Mouse (Mus musculus) thymus, adult 18-20 months (tissue): ENCODE data around the gene Pcdh17.
A peak's percentile ranks its signal among the peaks of the same experiment; 100 is the strongest.

Experiments
- DNase-seq, 2 experiments: peaks; one replicate each; pipeline ENCODE4 v3.0.0; 2022; ENCODE audit warnings: mixed read lengths in 2 of 2

The Pcdh17 gene

DNA sequence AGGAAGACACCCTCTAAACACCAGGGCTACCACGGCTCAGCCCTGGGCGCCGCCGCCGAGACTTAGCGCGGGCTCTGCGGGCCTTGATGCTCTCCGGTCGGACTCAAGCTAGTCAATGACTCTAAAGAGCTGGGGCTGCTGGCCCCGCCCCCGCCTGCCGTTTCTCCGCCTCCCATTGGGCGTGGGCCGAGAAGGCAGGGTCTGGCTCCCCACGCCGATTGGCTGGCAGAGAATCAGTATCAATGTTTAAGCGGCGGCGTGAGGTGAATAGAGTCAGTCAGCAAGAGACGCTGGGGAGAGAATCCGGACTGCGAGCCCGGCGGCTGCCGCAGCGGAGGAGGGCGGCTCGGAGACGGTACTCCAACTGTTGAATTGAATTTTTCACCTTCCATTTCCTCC, at the start of gene Pcdh17:
Pcdh17 (plus strand) TSS at position 276 of the 399 bp plus-strand sequence.
- peak; percentile 26 to 28 for DNase-seq

DNA sequence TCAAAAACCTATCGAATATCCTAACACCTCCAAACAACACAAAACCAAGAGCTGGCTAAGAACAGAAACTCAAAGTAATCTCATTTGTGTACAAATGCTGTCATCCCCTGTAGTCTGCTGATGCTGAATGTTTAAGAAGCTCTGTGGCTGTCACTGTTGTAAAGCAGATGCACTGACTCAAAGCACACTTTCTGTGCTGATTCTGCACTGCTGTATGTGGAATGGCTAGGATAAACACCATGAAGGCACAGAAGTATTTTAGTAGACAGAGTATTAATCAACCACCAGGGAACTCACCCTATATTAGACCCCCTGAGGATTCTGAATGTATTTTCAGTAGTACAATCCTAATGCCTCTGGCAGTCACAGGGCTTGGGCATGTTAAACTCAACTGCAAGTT, 46.2 kb upstream of the Pcdh17 start:
- no peak for DNase-seq

DNA sequence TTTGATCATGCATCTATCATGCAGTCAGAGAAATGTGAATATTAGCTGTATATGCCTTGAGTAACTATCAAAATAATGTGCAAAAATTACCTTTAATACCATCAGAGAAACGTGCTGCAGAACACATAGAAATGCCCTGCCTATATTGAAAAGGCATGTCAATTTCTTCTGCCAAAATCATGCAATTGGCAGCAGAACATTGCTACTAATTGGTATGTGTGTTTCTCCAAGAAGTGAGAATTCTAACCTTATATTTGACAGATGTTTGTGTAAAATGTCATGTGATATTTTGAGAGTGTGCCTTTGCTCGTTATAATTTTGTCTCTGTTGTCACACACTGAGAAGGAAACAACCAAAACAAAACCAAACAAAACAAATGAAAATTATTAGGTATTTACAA, 18.6 kb upstream of the Pcdh17 start:
- no peak for DNase-seq

DNA sequence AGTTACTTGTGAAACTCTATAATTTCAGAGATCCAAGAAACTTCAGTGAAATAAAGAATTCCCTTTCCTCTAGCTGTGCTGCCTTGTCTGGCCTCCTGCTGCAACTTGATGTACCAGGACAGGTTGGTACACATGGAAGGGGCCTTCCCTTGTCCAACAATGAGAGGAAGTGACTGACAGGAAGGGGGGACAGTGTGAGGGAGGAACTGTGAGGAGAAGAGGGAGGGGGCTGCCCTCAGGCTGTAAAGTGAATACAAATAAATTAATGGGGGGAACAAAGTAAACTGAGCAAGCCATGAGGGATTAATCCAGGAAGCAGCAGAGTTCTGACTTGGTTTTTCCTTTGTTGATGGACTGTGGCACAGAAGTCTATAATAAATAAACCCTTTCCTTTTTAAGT, 16.7 kb upstream of the Pcdh17 start:
- DNase-seq: no peak

DNA sequence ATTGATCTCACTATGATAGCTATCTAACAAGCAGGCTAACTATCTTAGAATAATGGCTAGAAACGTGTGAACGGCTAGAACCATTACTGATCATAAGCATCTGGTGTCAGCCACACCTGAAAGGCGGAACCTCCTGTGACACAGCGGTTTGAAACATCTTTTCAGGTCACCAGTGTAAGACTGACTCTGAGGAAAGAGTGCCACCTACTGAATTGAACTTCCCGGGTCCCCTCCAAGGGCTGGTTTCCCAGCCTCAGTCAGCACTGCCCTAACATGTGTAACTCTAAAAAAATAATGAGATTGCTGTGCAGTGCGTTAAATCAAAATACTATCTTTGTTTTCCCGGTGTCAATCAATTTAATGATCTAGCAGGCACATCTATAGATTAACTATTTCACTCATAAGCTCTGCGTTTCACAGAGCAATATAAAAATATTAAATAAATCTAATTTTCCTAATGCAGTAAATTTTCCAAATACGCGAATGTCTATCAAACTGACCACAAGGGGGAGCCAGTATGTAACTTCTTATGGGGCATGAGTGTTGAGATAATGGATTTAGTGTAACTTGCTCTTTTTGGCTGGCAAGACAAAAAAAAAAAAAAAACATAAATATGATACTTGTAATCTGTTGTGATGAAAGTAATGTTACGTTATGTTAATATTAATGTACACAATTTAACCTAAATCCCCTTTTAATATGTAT, 5.1 kb upstream of the Pcdh17 start:
- DNase-seq: no peak

DNA sequence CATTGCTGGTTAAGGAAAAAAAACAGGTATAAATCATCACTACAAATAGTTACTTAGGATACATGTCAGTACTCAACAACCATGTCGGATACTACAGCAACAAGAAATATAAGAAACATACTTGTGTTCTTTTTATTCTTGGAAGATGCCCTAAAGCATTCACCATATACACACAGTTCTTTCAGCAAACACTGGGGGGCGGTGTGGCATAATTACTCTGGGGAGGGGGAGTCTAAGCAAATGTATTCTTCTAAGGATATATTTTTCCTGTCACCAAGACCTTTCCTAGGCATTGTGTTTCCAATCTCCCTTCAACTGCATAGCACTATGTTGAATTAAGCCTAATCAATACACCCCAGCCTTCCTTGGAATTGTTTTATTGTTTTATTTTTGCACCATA, 2.5 kb upstream of the Pcdh17 start:
- no peak for DNase-seq

DNA sequence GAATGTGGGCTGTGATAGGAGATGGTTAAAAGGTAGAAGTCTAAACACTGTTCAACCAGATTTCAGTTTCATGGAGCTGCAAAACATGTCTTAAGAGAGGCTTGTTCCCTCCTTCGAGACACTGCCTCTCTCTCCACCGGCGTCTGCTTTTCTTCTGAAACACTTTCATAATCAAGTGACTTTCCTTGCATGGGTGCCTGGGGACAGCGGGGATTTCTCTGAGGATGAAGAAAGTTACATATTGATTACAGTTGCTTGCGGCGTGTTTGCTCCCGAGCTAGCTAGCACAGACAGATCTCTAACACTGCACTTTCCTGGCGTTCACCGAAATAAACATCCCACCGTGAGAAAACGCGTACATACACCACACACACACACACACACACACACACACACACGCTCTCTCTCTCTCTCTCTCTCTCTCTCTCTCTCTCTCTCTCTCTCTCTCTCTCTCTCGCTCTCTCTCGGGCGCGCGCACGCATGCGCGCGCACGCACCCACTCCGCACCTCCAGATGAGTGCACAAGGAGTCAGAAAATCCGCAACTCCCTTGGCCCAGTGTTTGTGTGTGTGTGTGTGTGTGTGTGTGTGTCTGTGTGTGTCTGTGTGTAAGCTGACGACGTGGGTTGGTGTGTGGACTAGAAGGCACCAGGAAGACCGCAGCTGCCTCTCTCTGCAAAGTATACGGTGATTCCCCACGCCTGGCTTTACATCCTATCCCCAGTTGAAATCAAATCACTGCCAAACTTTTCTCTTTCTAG, 655 bp upstream of the Pcdh17 start:
- DNase-seq: no peak

DNA sequence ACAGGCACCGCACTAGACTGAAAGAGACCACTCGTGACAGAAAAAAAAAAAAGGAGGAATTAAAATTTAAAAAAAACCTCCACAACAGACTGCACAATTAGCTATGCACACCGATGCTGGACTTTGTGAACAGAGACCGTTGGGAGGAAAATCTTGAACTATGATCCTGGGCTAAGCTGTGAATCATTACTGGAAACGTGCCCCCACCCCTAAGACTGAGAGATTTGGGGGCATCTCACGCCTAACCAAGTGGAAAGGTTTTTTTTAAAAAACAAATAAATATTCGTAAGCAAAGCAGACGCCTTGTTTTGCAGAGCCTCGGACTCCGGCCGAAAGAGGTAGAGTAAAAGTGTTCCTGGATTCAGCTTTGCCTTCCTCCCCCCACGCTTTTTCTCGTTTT, 398 bp downstream of the Pcdh17 start:
- DNase-seq: no peak

DNA sequence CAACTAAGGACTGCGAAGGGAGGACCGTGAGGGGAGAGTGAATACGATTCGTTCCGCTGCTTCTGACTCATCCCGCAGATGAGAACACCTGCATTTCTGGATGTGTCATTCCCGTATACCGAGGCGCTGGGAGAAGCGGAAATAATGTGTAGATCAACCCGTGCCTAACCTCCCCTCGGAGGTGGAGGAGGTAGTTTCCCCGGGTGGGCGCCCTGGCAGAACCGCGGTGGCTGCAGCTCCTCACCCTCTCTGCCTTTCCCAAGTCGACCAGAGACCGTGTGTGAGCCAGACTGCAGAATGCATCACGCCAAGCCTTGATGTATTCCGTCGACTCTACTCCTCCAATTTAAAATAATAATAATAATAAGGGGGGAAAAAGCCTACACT, 906 bp downstream of the Pcdh17 start:
- DNase-seq: no peak

DNA sequence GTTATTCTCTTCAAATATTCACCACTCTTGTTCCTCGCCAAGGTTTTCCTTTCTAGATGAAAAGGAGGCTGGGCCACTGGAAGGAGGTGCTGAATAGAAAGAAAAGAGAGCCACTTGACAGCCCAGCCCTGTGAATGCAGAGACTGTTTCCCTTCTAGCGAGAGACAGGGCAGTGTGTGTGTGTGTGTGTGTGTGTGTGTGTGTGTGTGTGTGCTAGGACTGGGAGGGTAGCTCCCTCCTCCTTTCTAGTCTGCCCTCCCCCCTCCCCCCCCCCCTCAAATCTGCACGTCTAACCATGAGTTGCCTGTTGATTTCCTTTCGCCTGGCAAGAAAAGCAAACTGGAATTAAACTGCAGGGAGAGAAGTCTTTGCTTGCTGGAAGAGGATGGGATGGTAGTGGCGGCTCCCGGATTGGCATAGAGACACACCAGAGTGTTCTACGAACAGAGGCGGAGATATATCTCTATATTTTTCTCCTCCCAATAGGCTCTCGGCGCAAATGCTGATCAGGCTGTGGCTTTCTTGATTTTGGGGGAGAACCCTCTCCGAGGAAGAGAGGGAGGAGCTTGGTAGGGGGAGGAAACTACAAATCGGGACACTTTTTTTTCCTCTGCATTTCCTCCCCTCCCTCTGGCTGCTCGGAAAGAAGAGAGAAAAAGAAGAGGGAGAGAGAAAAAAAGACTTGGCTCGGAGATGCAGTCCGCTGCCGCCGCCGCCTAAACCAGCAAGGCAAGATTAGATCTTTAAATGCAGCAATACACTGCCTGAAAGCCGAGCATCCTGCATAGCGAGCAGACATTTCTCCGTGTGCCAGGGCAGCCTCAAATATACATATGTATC, 1.5 kb downstream of the Pcdh17 start:
- DNase-seq: no peak

DNA sequence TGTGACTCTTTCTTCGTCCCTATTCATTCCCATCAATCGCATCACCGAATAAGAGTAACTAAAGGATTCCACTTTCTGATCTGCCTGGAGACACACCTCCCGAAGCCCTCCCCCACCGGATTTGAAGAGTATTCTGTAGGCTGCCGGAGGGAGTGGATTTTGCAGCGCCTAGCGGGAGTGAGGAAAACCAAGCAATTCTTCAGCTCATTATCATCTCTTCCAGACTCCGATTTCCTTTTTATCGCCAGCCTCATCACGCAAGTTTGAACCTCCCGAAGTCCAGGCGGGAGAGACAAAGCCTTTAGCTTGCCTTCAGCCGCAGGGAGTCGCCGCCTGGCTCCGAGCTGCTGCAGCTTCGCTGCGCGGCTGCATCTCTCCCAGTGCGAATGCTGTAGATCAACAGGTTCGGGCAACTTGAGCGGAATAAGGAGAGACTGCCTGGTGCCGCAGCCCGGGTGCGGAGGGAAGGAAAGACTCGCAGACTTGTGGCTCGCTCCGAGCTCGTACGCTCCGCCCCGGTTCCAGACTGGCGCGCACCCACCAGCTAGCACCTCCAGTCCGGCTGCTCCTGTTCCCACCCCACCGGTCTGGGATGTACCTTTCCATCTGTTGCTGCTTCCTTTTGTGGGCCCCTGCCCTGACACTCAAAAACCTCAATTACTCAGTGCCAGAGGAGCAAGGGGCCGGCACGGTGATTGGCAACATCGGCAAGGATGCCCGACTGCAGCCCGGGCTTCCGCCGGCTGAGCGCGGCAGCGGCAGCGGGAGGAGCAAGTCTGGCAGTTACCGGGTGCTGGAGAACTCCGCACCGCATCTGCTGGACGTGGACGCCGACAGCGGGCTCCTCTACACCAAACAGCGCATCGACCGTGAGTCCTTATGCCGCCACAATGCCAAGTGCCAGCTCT, 2.4 kb downstream of the Pcdh17 start:
- no peak for DNase-seq

DNA sequence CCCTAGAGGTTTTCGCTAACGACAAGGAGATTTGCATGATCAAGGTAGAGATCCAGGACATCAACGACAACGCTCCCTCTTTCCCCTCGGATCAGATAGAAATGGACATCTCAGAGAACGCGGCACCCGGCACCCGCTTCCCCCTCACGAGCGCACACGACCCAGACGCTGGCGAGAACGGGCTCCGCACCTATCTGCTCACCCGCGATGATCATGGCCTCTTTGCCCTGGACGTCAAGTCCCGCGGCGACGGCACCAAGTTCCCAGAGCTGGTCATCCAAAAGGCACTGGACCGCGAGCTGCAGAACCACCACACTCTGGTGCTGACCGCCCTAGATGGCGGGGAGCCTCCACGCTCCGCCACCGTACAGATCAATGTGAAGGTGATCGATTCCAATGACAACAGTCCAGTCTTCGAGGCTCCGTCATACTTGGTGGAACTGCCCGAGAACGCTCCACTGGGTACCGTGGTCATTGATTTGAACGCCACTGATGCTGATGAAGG, 3.1 kb downstream of the Pcdh17 start:
- DNase-seq: no peak

DNA sequence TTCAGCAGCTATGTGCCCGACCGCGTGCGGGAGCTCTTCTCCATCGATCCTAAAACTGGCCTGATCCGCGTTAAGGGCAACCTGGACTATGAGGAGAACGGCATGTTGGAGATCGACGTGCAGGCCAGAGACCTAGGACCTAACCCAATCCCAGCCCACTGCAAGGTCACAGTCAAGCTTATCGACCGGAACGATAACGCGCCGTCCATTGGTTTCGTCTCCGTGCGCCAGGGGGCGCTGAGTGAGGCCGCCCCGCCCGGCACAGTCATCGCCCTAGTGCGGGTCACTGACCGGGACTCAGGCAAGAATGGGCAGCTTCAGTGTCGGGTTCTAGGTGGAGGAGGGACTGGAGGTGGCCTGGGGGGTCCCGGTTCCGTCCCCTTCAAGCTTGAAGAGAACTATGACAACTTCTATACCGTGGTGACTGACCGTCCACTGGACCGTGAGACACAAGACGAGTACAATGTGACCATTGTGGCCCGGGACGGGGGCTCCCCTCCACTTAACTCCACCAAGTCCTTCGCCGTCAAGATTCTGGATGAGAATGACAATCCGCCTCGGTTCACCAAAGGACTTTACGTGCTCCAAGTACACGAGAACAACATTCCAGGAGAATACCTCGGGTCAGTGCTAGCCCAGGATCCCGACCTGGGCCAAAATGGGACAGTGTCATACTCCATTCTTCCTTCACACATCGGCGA, 3.7 kb downstream of the Pcdh17 start:
- DNase-seq: no peak

DNA sequence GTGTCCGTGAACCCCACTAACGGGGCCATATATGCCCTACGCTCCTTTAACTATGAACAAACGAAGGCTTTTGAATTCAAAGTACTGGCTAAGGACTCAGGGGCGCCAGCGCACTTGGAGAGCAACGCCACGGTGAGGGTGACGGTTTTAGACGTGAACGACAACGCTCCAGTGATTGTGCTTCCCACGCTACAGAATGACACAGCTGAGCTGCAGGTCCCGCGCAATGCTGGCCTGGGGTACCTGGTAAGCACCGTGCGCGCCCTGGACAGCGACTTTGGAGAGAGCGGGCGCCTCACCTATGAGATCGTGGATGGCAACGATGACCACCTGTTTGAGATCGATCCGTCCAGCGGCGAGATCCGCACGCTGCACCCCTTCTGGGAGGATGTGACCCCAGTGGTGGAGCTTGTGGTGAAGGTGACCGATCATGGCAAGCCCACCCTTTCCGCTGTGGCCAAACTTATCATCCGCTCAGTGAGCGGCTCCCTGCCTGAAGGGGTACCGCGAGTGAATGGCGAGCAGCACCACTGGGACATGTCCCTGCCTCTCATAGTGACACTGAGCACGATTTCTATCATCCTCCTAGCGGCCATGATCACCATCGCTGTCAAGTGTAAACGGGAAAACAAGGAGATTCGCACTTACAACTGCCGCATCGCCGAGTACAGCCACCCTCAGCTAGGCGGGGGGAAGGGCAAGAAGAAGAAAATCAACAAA, 4.5 kb downstream of the Pcdh17 start:
- DNase-seq: no peak

DNA sequence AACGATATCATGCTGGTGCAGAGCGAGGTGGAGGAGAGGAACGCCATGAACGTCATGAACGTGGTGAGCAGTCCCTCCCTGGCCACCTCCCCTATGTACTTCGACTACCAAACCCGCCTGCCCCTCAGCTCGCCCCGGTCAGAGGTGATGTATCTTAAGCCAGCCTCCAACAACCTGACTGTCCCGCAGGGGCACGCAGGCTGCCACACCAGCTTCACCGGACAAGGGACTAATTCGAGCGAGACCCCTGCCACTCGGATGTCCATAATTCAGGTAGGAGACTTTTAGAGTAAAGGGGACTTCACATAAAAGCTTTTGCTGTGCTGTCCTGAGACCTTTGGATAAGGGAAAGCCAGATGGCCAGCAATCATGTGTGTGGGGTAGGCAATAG, 5.0 kb downstream of the Pcdh17 start:
- DNase-seq: no peak

DNA sequence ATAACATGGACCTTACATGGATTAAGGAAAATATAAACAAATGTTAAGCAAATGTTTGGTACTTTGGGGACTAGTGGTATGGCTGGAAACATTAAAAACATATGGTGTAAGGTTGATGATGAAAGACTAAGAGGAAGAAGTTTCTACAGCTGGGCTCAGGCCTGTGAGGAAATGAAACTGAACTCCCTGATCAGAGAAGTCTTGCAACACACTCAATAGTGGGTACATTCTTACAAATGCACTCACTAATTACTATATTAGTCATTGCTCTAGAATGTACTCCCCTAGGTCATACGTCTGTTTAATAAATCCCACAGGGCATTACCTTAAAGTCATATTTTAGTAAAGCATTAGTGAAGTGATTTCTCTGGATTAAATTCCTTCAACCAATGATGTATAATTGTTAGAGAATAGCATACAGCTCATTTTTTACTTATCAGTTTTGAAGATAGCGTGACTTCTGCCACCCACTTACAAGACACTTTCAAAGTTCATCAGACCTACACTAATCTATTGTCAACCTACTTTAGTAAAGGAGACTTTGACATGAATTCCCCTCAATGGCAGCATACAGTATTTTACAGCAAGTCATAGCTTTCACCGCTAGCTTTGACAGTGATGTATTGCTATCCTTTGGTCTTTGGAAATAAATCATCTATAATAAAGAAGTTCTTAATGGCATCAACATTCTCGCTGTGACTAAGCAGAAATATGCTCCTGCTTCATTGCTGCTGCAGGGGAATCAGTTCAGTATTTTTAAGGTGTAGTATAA, 10.9 kb downstream of the Pcdh17 start:
- DNase-seq: no peak

DNA sequence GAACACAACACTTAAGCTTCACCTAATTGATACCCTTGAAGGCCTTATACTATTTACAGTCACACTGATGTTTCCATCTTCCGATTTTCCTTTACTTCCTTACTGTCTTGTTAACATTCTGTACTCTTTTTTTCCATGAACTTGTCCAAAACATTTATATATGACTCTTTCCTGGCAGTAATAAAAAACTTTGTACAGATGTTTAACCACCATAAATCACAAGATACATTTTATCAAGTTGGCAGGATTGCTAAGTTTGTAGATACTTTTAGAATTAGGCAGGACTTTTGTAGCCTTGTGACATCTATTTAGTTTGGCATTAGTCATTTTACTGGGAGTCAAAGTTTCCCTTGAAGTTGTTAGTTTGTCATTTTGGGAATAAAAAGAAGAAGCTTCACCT, 32.1 kb downstream of the Pcdh17 start:
- DNase-seq: no peak

DNA sequence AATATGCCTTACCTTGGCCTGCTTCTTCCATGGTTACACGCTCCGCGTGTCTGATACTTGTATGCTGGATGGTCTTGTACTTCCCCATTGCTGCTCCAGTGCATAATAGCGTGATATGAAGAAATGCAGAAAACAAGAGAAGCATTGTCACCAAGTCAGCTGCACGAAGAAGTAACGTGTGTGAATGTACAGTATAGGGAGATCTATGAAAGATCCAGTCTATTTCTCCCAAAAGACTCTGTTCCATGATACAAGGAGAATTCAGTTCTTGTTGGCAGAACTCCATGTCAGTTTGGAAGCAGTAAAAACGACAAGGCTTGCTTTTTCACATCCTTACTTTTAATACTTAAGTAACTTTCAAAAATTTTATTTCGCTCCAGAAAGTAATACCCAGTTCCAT, 33.0 kb downstream of the Pcdh17 start:
- DNase-seq: no peak

DNA sequence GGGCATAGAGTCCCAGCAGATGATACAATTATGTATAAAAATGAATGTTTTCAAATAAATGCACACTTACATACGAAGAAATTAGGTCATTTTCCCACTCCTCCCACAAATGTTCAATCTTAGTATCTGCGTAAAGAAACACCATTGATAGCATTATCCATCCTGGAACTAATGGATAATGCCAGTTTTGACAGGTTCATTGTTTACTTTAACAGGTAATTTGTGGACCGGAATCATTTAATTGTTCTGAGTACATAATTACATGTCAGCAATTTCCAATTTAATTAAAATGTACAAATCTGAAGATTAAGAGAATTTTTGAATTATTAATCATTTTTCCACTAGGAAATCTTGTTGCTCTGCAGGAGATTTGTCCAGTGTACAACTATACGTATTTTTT, 33.5 kb downstream of the Pcdh17 start:
- no peak for DNase-seq

DNA sequence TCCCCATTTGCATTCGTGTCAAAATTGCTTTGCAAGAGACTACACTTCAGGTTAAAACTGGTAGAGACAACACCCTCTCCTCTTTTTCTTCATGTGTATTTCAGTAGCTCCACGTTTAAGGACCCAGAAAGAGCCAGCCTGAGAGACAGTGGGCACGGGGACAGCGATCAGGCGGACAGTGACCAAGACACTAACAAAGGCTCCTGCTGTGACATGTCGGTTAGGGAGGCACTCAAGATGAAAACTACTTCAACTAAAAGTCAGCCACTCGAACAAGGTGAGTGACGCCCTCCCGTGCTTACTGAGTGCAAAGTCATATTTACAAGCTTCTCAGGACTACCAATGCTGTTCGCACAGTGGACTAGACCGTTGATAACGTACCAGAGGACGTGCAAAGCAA, 34.0 kb downstream of the Pcdh17 start:
- no peak for DNase-seq
